Mouse (Mus musculus) hindbrain, postnatal 0 days (tissue): ENCODE data around the gene Hoxb8. TPM values are rescaled to one million over a fixed set of nuclear protein-coding genes. Genes with fewer than 3 reads are reported as not detected.
A peak's percentile ranks its signal among the peaks of the same experiment; 100 is the strongest.

Experiments
- ATAC-seq: fragments of 200-750 bp; cut with Nextera tagmentation; 2 replicates; pipeline ENCODE4 v1.8.0; 2017; ENCODE audit warnings: mild to moderate bottlenecking, moderate TSS enrichment, moderate library complexity
- DNase-seq: peaks from one replicate; pipeline ENCODE4 v3.0.0-alpha.2; 2015; ENCODE audit warnings: low spot score
- H3K27ac ChIP-seq: fragments of 300-500 bp; sonication (generic); 2 replicates; pipeline ENCODE4 v1.5.1; 2014; ENCODE audit warnings: mild to moderate bottlenecking
- H3K27me3 ChIP-seq: fragments of 300-500 bp; sonication (generic); 2 replicates; pipeline ENCODE4 v1.6.1; 2014; ENCODE audit warnings: low read length, mixed read lengths; ENCODE audit not compliant: insufficient read depth
- H3K36me3 ChIP-seq: fragments of 300-500 bp; sonication (generic); 2 replicates; pipeline ENCODE4 v1.6.1; 2014; ENCODE audit warnings: low read length, mixed read lengths; ENCODE audit not compliant: insufficient read depth
- H3K4me1 ChIP-seq: fragments of 300-500 bp; sonication (generic); 2 replicates; pipeline ENCODE4 v1.6.1; 2014; ENCODE audit warnings: antibody characterized with exemption, low read length, mixed read lengths; ENCODE audit not compliant: insufficient read depth
- H3K4me2 ChIP-seq: fragments of 300-500 bp; sonication (generic); 2 replicates; pipeline ENCODE4 v1.6.1; 2014; ENCODE audit warnings: low read depth, mild to moderate bottlenecking, low read length, moderate library complexity, mixed read lengths
- H3K4me3 ChIP-seq: fragments of 300-500 bp; sonication (generic); 2 replicates; pipeline ENCODE4 v1.5.1; 2014; ENCODE audit warnings: low read length
- H3K9ac ChIP-seq: fragments of 300-500 bp; sonication (generic); replicated peaks from 2 replicates; pipeline ENCODE4 v1.6.1; 2014; ENCODE audit warnings: mild to moderate bottlenecking, low read length, moderate library complexity, mixed read lengths
- H3K9me3 ChIP-seq: fragments of 300-500 bp; sonication (generic); 2 replicates; pipeline ENCODE4 v1.6.1; 2016; ENCODE audit warnings: low read length, mixed read lengths
- CTCF ChIP-seq: IDR thresholded peaks from 2 replicates; pipeline ENCODE4 v1.5.1; 2016; ENCODE audit warnings: antibody characterized with exemption, control low read depth, low read depth
- WGBS: fragments of 180-500 bp; shearing (Covaris S2); extraction: QIAGEN DNeasy Blood & Tissue Kit; methylation state at CpG from one replicate; pipeline ENCODE4 v1.1.7; 2014; 5-methylcytosine and 5-hydroxymethylcytosine counted together
- microRNA counts: library from miRNA; unstranded; fragments of <30 nt; microRNA quantifications from one replicate; lab custom pipeline; 2015
- microRNA-seq, 2 experiments: library from miRNA; unstranded; fragments of <30 nt; microRNA quantifications; one replicate each; pipeline ENCODE4; 2016
- polyA plus RNA-seq: library from polyadenylated mRNA; unstranded; fragments of >200 nt; fragmentation: Nextera tagmentation; extraction: Ambion mirVana; gene quantifications from 2 replicates; pipeline ENCODE4 v1.2.1, GENCODE M21; 2015
- total RNA-seq: library from RNA; depleted of rRNA; stranded (reverse); fragments of >200 nt; gene quantifications from 2 replicates; pipeline ENCODE4 v1.2.3, GENCODE M21; 2014; rRNA removed

Hoxb8 gene
- total and polyA plus RNA-seq, 2 experiments from 2014 or later = 4.6 to 28.0 TPM

DNA sequence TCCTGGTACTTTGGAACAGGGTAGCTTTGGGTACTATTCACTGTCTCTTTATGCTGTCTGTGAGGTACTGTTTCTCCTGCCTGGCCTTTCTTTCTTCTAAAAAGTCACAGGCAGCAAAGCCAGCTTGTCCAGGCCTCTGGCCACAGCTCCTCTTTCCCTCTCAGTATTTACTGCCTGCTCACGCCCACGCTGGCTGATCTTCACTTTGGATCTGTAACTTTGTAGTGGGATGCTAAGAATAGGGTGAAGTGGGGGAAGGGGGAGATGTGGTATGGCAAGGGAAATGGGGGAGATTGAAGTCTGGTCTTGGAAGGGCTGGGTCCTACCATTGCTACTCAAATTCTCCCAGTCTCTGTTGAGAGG is 52.3 kb downstream of the Hoxb8 start:
- 6% methylated on average over 2 of the region's 2 CpGs for WGBS
- no peak for TF ChIP-seq CTCF
- no peak for DNase-seq
- Histone ChIP-seq H3K4me3 (0 out of 2 replicates have a peak overlapping the region, but pooled peaks have one; percentile 2), H3K4me1 (no peaks in the 10 kb centered on the region; the same call in 1 of the 2 replicates), H3K27ac (peak overlapping the region; percentile 80), H3K36me3 (no peaks in the 10 kb centered on the region), H3K9ac (peak overlapping the region; percentile 54; the same call in 1 of the 2 replicates), H3K4me2 (peak overlapping the region; percentile 56), H3K9me3 (no peaks in the 10 kb centered on the region), H3K27me3 (peaks cover 85% of the 10 kb centered on the region)
- ATAC-seq = no peak

MicroRNAs within 50 kb of the gene (microRNA counts, 519-probe panel; counts per million panel counts)
- microRNA mmu-miR-10a (lab: Ali Mortazavi, UCI) (4,970 counts per million, percentile 84 among the panel's probes with 10 or more counts), microRNA mmu-miR-196a (lab: Ali Mortazavi, UCI) (not detected)

Small RNAs within 50 kb of the gene (microRNA-seq; reads per million reads assigned to microRNA genes)
- gene Mir10a (25,370 to 27,060 reads per million in 2 experiments), gene Mir196a-1 (0 to 0.35 reads per million in 2 experiments)

Other genes with a start within 250 kb of the Hoxb8 start
- 18.6 and 21.4 TPM in 2 replicates for gene Snf8, start 247.0 kb upstream of the Hoxb8 start, total RNA-seq
- 114 and 115 TPM in 2 replicates for gene Snf8, start 247.0 kb upstream of the Hoxb8 start, polyA plus RNA-seq
- 48.2 and 50.1 TPM in 2 replicates for gene Ube2z, start 216.5 kb upstream of the Hoxb8 start, total RNA-seq
- gene Ube2z, start 216.5 kb upstream of the Hoxb8 start, polyA plus RNA-seq = 30.3 and 32.9 TPM in 2 replicates
- gene Atp5g1, start 206.2 kb upstream of the Hoxb8 start, total RNA-seq = 703 and 894 TPM in 2 replicates
- 1,232 and 1,324 TPM in 2 replicates for gene Atp5g1, start 206.2 kb upstream of the Hoxb8 start, polyA plus RNA-seq
- gene Calcoco2, start 169.9 kb upstream of the Hoxb8 start, total RNA-seq = not detected in 2 replicates
- gene Calcoco2, start 169.9 kb upstream of the Hoxb8 start, polyA plus RNA-seq = 0.19 TPM in 2 replicates
- 0.43 and 0.52 TPM in 2 replicates for gene Ttll6, start 148.1 kb upstream of the Hoxb8 start, total RNA-seq
- gene Ttll6, start 148.1 kb upstream of the Hoxb8 start, polyA plus RNA-seq = 0.23 and 0.43 TPM in 2 replicates
- not detected in 2 replicates for gene Hoxb13, start 87.6 kb upstream of the Hoxb8 start, total RNA-seq
- not detected in 2 replicates for gene Hoxb13, start 87.6 kb upstream of the Hoxb8 start, polyA plus RNA-seq
- gene Hoxb9, start 10.4 kb upstream of the Hoxb8 start, total RNA-seq = 0.40 TPM in 1 of 2 replicates, not detected in the other
- gene Hoxb9, start 10.4 kb upstream of the Hoxb8 start, polyA plus RNA-seq = 0.13 TPM in 1 of 2 replicates, not detected in the other
- gene Hoxb7, start 4.7 kb downstream of the Hoxb8 start, total RNA-seq = 11.0 and 21.7 TPM in 2 replicates
- 10.1 and 16.8 TPM in 2 replicates for gene Hoxb7, start 4.7 kb downstream of the Hoxb8 start, polyA plus RNA-seq
- gene Hoxb6, start 10.6 kb downstream of the Hoxb8 start, total RNA-seq = 23.2 and 30.2 TPM in 2 replicates
- gene Hoxb6, start 10.6 kb downstream of the Hoxb8 start, polyA plus RNA-seq = 29.0 and 36.3 TPM in 2 replicates
- 16.5 and 24.3 TPM in 2 replicates for gene Hoxb5, start 21.4 kb downstream of the Hoxb8 start, total RNA-seq
- gene Hoxb5, start 21.4 kb downstream of the Hoxb8 start, polyA plus RNA-seq = 109 and 113 TPM in 2 replicates
- gene Hoxb4, start 36.4 kb downstream of the Hoxb8 start, total RNA-seq = 4.2 and 8.6 TPM in 2 replicates
- gene Hoxb4, start 36.4 kb downstream of the Hoxb8 start, polyA plus RNA-seq = 2.4 and 3.3 TPM in 2 replicates
- gene Hoxb3, start 41.4 kb downstream of the Hoxb8 start, total RNA-seq = 42.1 and 42.2 TPM in 2 replicates
- gene Hoxb3, start 41.4 kb downstream of the Hoxb8 start, polyA plus RNA-seq = 6.6 and 8.1 TPM in 2 replicates
- gene Hoxb2, start 68.6 kb downstream of the Hoxb8 start, total RNA-seq = 35.4 and 36.4 TPM in 2 replicates
- gene Hoxb2, start 68.6 kb downstream of the Hoxb8 start, polyA plus RNA-seq = 11.6 and 13.1 TPM in 2 replicates
- 0.21 TPM in 1 of 2 replicates, not detected in the other for gene Hoxb1, start 83.8 kb downstream of the Hoxb8 start, total RNA-seq
- 0.08 and 0.24 TPM in 2 replicates for gene Hoxb1, start 83.8 kb downstream of the Hoxb8 start, polyA plus RNA-seq
- gene Skap1, start 182.7 kb downstream of the Hoxb8 start, total RNA-seq = 0.83 and 2.5 TPM in 2 replicates
- gene Skap1, start 182.7 kb downstream of the Hoxb8 start, polyA plus RNA-seq = 5.7 and 7.4 TPM in 2 replicates